Mouse (Mus musculus) testis, adult 2 months (tissue): ENCODE data around the gene Tmod1.

Source experiments
- CTCF ChIP-seq: fragments of 200-500 bp; IDR thresholded peaks from 2 replicates; pipeline ENCODE4 v1.5.1; 2012; ENCODE audit warnings: low read depth, mild to moderate bottlenecking, inconsistent platforms, low read length, moderate library complexity; ENCODE audit not compliant: control insufficient read depth, insufficient read depth, insufficient replicate concordance
- POLR2A ChIP-seq: fragments of 200-500 bp; IDR thresholded peaks from 2 replicates; pipeline ENCODE4 v1.6.1; 2012; ENCODE audit warnings: low read depth, mild to moderate bottlenecking, inconsistent platforms, low read length, moderate library complexity; ENCODE audit not compliant: control insufficient read depth

DNA sequence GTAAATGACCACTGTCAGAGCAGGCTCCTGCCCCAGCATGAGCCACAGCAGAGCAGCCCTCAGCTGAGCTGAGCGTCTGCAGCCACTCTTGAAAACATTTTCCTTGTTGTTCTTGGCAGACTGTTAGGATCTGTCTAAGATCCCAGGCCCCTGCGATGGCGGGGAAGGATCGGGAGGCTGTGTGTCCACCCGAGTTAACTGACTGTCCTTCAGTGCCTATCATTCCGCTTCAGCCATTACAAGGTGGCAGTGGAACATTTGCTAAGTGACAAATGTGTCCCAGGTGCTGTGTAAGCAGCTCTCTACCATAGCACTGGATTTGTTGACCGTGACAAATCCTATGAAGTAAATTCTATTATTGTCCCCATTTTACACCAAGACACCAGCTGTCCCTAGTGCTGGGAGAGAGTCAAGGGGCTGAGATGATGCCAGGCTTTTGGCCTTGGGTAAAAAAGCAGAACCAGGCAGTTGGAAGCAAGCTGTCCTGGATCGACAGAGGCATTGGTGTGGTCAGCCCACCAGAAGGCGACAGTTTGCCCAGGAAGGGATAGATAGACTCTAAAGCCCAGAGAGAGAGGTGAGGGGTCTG lies 46.6 kb downstream of the Tmod1 start:
- TF ChIP-seq POLR2A: no peak
- TF ChIP-seq CTCF: no peak
